Mouse (Mus musculus) T-helper 1 cell (primary cell): Measurements from ENCODE around the gene Il1rl2.

Source experiments
- in situ Hi-C: fragments of 300-600 bp; cut with MboI, MseI; formaldehyde crosslinking; loops from one replicate; pipeline ENCODE4 v1.15.1; 2025; ENCODE audit warnings: high pct_unique_total_duplicates

Il1rl2 gene

DNA sequence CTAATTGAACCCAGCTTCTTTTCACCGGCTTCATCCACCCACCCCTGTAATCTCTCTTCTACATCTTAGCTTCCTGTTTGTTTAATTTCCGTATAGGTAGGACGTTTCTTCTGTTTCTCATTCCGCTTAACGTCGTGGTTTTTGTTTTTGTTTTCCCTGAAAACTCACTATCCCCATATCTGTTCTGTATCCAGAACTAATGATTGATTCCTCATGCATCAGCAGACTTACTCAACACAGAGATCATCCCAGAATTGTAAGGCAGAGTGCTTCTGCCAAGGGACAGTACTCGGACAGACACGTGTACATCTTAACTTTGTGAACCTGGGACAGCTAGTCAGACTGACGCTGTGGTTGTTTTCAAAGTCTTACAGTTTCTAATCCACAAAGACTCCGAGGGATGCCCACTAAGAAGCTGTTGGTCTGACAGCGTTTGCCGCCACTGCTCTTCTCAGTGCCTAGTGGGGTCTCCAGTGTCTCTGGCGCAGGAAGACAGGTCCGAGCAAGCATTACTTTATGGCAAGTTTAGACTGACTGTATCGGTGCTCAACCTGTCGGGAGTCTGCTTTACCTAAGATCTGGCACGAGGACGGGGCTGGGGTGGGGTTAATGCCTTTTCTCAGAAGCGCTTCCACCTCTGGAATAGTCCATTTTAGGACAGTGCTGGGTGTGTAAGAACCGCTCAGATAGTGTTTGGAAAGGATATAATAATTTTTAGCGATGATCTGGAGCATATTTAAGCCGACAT is 719 bp downstream of the Il1rl2 start:
- in situ Hi-C loops, result no loop called here

DNA sequence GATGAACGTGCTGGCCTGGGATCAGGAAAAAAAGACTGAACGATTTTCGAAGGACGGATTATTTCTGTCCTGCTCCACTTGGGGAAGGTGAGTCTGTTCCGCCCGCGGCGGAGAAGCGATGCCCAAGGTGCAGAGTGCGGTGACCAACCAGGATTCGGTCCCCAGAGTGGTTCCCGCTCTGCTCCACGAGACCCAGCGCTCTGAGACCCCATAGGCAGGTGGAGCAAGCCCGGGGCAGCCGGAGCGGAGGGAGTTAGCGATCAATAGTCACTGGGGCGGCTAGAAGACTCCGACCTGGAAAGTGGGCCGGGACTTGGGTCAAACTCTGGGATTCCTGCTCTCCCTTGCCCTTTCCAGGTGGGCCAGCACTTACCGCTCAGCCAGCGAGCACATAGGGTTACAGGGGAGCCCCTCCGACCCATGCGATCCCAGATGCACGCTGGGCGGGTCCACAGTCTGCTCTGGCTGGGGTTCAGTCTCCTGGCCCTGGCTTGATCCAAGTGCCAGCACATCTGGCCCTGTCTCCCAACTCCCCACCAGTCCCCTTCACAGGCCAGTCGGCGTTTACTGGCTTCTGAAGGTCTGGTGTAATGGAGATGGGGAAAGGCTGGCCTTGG is 1.4 kb downstream of the Il1rl2 start:
- in situ Hi-C loops, result no loop called here

DNA sequence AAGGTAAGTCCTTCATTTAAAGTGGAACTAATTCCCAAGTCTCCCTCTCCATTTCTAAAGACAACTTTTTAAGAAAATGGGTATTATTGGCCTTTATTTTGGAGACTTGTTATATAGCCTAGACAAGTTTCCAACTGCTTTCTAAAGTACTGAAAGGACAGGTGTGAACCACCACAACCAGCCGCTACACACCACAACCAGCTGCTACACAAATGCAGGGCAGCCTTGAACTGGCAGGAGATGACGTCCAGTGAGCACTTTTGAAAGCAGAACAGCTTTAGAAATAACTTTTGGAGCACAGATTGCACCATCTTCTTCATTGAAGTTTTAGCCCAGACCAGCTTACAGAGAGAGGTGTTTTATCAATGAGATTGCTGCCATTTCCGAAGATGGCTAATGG is 3.2 kb downstream of the Il1rl2 start:
- in situ Hi-C loops, result no loop called here

DNA sequence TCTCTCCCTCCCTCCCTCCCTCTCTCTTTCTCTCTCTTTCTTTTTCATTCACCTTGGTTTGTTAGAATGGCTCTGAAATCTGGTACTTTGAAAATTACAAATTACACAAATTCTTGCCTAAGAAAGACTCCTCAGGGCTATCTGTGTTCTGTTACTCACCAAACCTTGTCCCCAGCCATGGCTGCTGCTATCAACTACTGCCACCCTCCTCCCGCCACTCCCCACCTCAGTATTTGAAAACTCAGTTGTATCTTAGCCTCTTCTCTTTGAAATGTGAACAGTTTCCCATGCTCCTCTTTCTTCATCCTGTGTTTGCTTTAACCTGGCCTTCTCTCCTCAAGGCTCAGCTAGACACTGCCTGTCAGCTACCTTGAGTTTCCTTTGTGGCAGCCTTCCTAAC is 5.1 kb downstream of the Il1rl2 start:
- in situ Hi-C loops, result no loop called here

DNA sequence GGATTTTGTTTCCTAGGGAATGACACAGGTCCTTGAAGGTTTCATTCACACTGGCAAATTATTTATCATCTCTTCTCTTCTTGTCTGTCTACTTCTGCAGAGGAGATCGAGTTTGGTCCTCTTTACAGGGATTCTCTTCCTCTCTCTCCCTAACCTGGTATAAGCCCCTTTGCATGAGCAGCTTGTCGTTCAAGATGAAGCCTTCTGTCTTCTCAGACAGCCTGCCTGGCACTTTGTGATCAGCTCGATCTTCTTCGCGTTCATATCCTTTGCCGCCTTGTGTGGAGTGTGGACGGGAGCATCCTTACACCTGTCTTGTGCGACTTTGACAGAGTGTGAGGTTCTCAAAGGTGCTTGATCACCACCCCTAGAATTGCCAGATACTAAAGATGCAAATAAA is 5.8 kb downstream of the Il1rl2 start:
- in situ Hi-C loops, result no loop called here

DNA sequence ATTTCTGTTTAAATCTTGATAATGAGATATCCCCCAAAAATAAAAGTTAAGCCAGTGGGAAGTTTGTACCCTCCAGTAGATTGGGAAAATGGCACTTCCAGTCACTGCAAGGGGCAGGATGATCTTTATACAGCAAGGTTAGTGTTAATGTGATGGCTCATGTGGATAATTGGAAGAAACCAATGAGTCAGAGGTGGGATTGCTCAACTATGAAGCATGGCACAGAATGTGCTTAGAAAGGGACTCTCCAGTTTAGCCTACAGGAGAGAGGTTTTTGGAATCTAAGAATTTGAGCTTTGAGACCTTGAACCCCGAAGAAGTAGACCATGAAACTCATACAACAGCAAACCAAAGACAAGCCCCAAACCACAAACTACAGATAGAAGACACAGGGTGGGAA is 14.9 kb downstream of the Il1rl2 start:
- in situ Hi-C loops, result no loop called here

DNA sequence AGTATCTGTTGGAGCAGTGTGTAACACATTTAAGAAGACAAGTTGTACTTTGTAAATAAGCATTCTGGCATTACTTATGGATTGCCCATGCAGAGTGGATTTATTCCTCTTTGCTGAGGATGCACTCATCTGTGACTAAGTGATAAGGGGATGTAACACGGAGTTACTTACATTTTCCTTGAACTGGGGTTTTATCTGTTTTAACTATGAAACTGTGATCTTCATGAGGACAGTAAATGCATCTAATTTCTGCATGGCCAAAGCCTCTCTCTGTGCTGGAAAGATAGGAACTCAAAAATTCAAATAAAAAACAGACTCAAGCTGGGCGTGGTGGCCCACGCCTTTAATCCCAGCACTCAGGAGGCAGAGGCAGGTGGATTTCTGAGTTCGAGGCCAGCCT is 15.7 kb downstream of the Il1rl2 start:
- in situ Hi-C loops, result no loop called here

DNA sequence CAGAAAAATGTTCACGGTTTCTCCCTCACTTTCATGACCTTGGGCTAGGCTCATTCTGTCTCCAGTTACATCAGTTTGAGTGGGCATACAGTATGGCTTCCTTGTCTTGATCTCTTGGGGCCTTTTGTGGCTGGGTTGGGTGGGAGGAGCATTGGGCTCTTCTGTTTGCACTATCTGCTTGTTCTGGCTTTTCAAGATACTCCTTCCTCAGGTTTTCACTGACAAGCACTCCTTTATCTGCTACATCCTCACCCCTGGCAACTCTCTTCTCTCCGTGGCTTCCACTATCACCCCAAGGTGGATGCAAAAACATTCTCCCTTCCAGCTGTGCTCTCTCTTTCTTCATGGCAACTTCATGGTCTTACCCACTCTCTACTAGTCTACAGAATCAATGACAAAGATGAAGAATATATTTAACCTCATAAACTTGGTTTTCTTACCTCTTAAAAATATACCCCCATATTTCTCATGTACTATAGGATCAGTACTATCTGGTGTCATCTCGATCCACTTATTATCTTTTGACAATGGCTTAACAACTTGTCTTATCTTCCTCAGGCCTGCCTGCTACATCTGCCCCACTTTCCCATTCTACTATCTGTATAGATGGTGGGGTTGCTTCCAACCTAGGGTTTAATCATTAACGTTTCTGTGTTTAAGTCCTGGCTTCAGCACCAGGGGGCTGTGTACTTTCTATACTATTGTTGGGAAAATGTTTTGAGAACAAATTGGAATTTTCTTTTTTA is 27.9 kb downstream of the Il1rl2 start:
- in situ Hi-C loops, result loop anchor here (25.0 kb wide), 1 partner anchor 215 kb away; no protein-coding TSS in a partner anchor

DNA sequence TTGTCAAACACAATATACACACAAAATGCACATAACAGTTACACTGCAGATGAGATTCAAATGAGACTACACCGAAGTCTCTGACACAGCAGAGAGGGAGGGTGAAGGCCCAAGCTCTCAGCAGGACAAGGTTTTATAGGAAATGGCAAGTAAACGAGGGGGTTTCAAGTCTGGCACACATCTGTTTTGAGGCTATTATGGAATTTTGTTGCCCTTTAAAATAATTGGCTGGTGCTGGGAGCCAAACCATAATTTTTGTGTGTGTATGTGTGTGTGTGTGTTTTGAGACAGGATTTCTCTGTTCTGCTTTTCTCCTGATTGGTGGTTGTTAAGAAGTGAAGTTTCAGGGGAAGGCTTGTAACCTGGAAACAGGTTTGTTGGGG is 28.5 kb downstream of the Il1rl2 start:
- in situ Hi-C loops, result loop anchor here (25.0 kb wide), 1 partner anchor 216 kb away; no protein-coding TSS in a partner anchor

DNA sequence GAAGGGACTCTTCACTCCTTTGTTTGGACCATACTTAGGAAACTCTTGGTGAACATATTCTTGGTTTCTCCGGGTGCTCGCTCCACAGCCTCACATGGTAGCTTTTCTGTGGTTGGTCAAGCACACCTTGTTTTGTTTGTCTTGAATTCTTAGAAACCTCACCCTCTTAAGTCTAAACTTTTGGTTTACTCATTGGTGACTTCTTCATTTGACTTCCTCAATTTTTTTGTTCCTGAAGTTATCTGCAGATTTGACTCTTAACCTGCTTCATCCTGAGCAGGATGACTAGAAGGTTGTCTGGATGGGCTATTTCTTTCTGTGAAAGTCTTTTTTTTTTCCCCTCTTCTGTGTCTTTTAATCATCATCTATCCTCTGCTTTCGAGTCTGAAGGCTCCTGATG is 30.3 kb downstream of the Il1rl2 start:
- in situ Hi-C loops, result loop anchor here (25.0 kb wide), 1 partner anchor 217 kb away; no protein-coding TSS in a partner anchor

DNA sequence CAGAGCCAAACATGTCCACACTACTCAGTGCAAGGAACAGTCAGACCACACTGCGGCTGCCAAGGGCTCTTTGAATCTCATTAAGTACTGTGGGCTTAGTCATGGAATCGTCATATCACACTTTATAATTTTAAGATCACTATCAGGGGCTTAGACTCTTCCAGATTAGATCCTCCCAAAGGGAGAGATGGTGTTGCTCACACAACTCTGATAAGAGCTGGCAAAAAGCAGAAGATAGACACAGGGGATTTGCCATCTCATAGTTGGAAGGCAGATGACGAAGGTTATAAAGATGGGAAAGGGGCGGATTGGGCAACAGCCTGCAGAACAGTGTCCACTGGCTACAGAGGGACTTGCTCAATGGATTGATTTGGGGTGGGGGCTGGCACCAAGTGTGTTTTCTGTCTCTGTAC is 31.0 kb downstream of the Il1rl2 start:
- in situ Hi-C loops, result loop anchor here (25.0 kb wide), 1 partner anchor 218 kb away; no protein-coding TSS in a partner anchor

DNA sequence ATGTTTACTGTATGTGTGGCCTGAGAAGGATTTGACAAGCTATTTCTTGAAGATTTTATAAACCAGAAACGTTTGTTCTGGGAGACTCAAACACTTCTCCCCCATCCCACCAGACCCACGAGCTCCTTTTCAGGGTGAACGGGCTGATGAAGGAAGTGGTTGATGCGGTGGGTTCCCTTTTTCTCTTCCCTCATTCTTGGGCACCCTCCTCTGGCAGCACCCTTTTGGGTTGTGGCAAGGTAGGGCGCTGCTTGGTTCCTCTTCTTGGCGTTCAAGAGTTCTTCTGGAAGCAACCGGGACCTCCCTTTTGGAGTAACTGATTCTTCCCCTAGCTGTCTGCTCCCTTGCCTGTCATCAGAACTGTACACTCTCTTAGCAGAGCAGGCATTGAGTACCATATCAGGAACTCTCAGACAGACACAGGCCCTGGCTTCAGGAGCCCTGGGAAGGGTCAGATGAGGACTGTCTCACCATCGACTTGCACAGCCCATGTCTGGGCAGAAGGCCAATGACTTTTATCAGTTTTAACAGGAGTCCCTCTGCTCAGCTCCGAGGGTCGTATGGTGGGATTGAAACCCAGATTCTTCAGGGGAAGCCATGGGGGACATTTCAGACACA is 31.6 kb downstream of the Il1rl2 start:
- in situ Hi-C loops, result loop anchor here (25.0 kb wide), 1 partner anchor 219 kb away; no protein-coding TSS in a partner anchor

DNA sequence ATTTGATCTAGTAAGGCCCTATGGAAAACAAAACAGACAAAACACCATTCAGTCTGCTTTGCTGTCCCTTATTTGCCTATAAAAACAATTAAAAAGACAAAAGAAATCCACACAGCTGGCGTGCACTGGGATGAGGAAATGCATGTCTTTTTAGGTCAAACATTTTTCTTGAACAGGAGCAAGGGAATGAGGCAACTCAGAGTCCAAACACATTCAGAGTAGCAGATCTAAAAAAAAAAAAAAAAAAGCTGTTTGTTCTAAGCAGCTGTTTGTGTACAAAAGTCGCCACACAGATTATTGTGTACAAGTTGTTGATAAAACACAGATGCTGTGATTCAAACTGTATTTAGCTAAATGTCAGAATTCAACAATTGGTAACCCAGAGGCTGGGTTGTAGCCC is 33.5 kb downstream of the Il1rl2 start:
- in situ Hi-C loops, result loop anchor here (25.0 kb wide), 1 partner anchor 221 kb away; no protein-coding TSS in a partner anchor

DNA sequence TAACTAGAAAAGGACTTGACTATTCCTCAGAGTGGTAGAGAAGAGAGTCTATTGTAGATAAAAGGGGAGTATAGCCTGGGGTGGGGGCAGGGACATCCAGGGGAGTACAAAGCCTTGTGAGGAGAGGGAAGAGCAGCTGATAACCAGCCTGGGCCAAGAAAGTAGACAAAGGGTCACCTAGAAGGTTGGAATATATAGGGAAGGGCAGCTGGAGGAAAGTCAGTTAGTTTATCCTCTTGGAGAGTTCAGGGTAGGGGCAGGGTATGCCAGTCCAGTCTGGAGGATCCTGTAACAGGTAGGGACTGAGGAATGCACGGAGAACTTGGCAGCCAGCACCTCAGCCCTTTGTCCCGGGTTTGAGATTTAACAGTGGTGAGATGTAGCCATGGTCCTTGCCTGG is 33.9 kb downstream of the Il1rl2 start:
- in situ Hi-C loops, result loop anchor here (25.0 kb wide), 1 partner anchor 221 kb away; no protein-coding TSS in a partner anchor

DNA sequence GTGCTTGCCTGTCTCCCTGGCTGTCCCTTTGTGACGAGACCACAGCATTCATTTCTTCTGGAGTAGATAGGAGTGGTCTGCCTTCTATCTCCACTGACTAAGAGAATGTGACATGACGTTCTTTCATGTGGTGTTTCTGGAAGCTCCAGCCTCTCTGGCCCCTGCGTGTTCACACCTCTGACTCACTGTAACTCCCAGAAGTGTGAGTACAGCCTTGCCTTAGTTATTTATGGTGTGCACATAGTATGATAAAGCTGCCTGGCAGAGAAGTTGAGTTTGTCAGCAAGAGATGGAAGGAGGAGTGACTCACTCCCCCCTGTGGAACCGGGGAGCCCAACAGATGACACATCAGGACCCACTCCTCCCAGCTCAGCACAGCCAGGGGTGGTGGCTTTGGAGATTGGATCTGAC is 34.4 kb downstream of the Il1rl2 start:
- in situ Hi-C loops, result loop anchor here (25.0 kb wide), 1 partner anchor 221 kb away; no protein-coding TSS in a partner anchor

DNA sequence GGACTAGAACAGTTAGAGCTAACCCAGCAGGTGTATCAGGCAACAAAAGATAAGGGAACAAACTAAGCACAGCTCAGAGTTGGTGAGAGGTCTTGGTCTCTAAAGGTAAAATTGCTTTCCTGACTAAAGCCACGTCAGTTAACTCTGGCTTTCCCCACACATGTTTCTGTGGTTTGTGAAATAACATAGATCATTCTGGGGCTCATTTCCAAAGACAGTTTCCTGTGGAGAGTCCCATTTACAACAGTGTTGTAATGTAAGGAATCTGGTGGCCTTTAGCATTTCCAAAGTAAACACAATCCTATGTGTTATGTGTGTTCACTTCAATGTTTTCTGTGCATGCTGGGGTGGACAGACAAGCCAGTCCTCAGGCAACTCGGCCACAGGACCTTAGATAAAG is 35.3 kb downstream of the Il1rl2 start:
- in situ Hi-C loops, result loop anchor here (10.0 to 25.0 kb wide), 2 partner anchors 222 to 345 kb away; no protein-coding TSS in a partner anchor

DNA sequence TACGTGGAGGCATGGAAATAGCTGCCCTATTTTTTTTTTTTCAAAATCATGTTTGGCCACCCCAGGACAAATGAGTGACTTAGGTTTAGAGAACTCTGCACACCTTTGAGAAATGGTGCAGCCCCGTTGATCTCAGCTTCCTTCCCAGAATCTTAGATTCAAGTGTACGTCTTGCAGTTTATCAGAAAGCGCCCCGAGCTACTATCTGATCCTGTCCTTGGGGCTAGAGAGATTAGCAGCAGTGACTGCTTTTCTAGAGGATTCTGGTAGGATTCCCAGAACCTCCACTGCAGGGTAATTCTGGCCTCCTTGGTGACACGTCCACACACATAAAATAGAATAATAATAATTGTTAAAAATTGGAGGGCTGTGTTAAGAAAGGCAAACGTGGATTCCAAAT is 36.6 kb downstream of the Il1rl2 start:
- in situ Hi-C loops, result loop anchor here (10.0 to 25.0 kb wide), 2 partner anchors 224 to 346 kb away; no protein-coding TSS in a partner anchor

DNA sequence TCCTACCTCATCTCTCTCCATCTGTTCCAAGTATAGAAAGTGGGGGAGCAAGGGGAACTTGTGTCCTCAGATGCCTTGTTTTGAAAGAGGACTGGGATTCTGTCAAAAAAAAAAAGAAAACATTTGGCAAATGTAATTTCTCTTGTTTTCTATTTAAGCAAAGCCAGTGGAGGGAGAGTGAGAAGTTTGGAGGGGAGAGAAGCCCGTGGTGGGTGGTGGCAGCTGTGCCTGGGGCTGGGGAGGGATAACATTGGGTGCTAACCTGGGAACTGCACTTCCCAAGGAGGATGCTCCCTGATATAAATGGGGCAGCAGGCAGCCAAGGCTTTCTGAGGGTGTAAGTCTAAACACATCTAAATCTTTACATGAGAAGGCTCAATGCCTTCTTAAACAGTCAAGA is 37.2 kb downstream of the Il1rl2 start:
- in situ Hi-C loops, result loop anchor here (10.0 to 25.0 kb wide), 2 partner anchors 224 to 347 kb away; no protein-coding TSS in a partner anchor

DNA sequence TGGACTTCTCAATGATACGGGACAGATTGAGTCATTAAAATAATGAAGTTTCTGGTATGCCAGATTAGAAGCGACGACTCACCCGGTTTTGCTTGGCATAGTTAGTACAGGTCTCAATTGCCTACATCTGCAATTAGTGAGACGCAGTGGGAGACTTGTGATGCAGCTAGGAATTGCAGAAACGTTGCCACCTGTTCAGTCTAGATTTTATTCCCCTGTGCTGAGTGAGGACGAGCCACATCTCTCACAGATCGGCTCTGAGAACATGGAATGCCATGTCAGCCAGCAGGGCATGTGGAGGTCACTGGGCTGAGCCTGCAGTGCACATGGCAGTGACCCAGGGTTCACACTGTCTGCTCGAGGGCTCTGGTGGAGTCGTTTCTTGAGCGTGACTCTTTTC is 38.4 kb downstream of the Il1rl2 start:
- in situ Hi-C loops, result loop anchor here (10.0 to 25.0 kb wide), 2 partner anchors 225 to 348 kb away; no protein-coding TSS in a partner anchor

DNA sequence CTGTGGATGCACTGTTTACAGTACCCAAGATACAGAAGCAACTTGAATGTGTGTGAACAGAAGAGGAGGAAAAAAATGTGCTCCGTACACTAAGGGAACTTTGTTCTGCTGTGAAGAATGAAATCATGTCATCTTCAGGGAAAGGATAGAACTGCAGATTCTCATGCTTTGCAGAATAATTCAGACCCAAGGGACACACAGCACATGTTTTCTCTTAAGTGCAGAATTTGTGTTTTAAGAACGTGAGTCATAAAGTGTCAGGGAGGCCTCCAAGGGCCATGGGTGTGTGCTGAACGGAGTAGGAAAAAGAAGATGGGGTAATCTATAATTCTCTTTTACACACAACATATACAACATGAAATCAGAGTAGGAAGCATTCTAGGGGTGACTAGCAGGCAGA is 48.5 kb downstream of the Il1rl2 start:
- in situ Hi-C loops, result loop anchor here (25.0 kb wide), 1 partner anchor 236 kb away; no protein-coding TSS in a partner anchor

DNA sequence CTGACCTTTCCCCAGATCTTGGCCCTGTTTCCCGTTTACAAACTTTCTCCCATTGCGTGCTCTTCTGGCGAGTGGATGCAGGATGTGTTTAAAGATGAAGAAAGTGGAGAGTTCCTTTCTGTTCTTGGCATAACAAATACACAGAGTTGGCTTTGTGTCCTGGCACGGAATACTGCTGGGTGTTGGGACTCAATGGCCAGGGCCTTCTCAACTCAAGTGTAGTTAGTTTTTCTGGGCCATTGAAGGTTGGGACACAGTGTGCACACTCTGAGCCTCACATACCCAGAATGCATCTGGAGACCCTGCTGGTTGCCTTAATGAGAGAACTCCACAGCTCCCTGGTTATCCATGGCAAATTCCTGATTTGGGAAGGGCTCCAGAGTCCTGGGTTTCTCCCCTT is 50.7 kb downstream of the Il1rl2 start:
- in situ Hi-C loops, result no loop called here
